Mouse (Mus musculus): ENCODE measurements around the gene Suv39h1. TPM values are rescaled to one million over a fixed set of nuclear protein-coding genes. Genes with fewer than 3 reads are reported as not detected.
"Not testable (repeated sequence)": the region's sequence is repeated elsewhere in the genome, so short reads cannot be mapped to it uniquely, and the experiment has no call there.

Gene Suv39h1
- polyA plus RNA-seq, 1 experiment from 2014 or later = 99.7 TPM

- Histone ChIP-seq H3K4me2 (ENCODE audit: low read depth, low read length, severe bottlenecking) (peak overlapping the region; percentile 43), H3K9ac (ENCODE audit: low read length) (peak overlapping the region; percentile 50; the same call in 1 of the 2 replicates), H3K4me1 (replicated peaks; ENCODE audit: control insufficient read depth, insufficient read depth, low read length) (peaks cover 3% of the 10 kb centered on the region; the same call in 1 of the 2 replicates), H3K27me3 (ENCODE audit: control insufficient read depth, insufficient read depth, low read length) (no peaks in the 10 kb centered on the region), H3K27ac (ENCODE audit: low read depth, low read length) (peak overlapping the region; percentile 53), H3K4me3 (ENCODE audit: low read depth, low read length) (peak overlapping the region; percentile 58), H3K9me3 (ENCODE audit: control insufficient read depth, low read length) (no peaks in the 10 kb centered on the region), H3K36me3 (ENCODE audit: control insufficient read depth, insufficient read depth, low read length) (no peaks in the 10 kb centered on the region)
- ATAC-seq (replicated peaks; ENCODE audit: low FRiP score) = peak; percentile 50
- 26% methylated on average over 3 of the region's 3 CpGs for WGBS
- DNase-seq (ENCODE audit: low spot score) = no peak
These were observed 544 bp upstream of the Suv39h1 start for GRCm38 (mm10) chrX:8075104-8075503.

- peak; percentile 28 for ATAC-seq (replicated peaks; ENCODE audit: low FRiP score)
These were observed 605 bp downstream of the Suv39h1 start for GRCm38 (mm10) chrX:8073881-8074429.

GRCm38 (mm10) chrX:8069166-8069565 is 5.4 kb downstream of the Suv39h1 start:
- Histone ChIP-seq H3K4me1 (replicated peaks; ENCODE audit: control insufficient read depth, insufficient read depth, low read length) (peaks cover 3% of the 10 kb centered on the region; the same call in 1 of the 2 replicates), H3K27me3 (ENCODE audit: control insufficient read depth, insufficient read depth, low read length) (no peaks in the 10 kb centered on the region), H3K4me2 (ENCODE audit: low read depth, low read length, severe bottlenecking) (no peak overlapping the region), H3K4me3 (ENCODE audit: low read depth, low read length) (no peak overlapping the region), H3K9me3 (ENCODE audit: control insufficient read depth, low read length) (no peaks in the 10 kb centered on the region), H3K27ac (ENCODE audit: low read depth, low read length) (no peak overlapping the region), H3K36me3 (ENCODE audit: control insufficient read depth, insufficient read depth, low read length) (peaks cover 2% of the 10 kb centered on the region; the same call in 1 of the 2 replicates), H3K9ac (ENCODE audit: low read length) (no peak overlapping the region)
- no peak for ATAC-seq (replicated peaks; ENCODE audit: low FRiP score)
- no peak for DNase-seq (ENCODE audit: low spot score)
- WGBS = 100% methylated on average over 1 of the region's 1 CpGs

More at GRCm38 (mm10) chrX:8073881-8074429, 605 bp downstream of the Suv39h1 start:
- peak overlapping the region; percentile 84 for H3K27ac ChIP-seq (ENCODE audit: low read depth, low read length)
- H3K9ac ChIP-seq (ENCODE audit: low read length) = peak overlapping the region; percentile 73
- peaks cover 2% of the 10 kb centered on the region; the same call in 1 of the 2 replicates for H3K36me3 ChIP-seq (ENCODE audit: control insufficient read depth, insufficient read depth, low read length)
- peak; percentile 67 for DNase-seq (ENCODE audit: low spot score)
- H3K4me1 ChIP-seq (replicated peaks; ENCODE audit: control insufficient read depth, insufficient read depth, low read length) = peaks cover 3% of the 10 kb centered on the region; the same call in 1 of the 2 replicates
- 16% methylated on average over 49 of the region's 64 CpGs for WGBS
- peak overlapping the region; percentile 58 for H3K4me3 ChIP-seq (ENCODE audit: low read depth, low read length)
- peak overlapping the region; percentile 45 for H3K4me2 ChIP-seq (ENCODE audit: low read depth, low read length, severe bottlenecking)
- H3K9me3 ChIP-seq (ENCODE audit: control insufficient read depth, low read length) = no peaks in the 10 kb centered on the region
- no peaks in the 10 kb centered on the region for H3K27me3 ChIP-seq (ENCODE audit: control insufficient read depth, insufficient read depth, low read length)

GRCm38 (mm10) chrX:8051044-8051781 is 23.3 kb downstream of the Suv39h1 start:
- not testable (repeated sequence) for H3K27ac ChIP-seq (ENCODE audit: low read depth, low read length); H3K9me3 ChIP-seq (ENCODE audit: control insufficient read depth, low read length); H3K4me1 ChIP-seq (replicated peaks; ENCODE audit: control insufficient read depth, insufficient read depth, low read length); H3K27me3 ChIP-seq (ENCODE audit: control insufficient read depth, insufficient read depth, low read length); ATAC-seq (replicated peaks; ENCODE audit: low FRiP score); H3K4me2 ChIP-seq (ENCODE audit: low read depth, low read length, severe bottlenecking); H3K36me3 ChIP-seq (ENCODE audit: control insufficient read depth, insufficient read depth, low read length); DNase-seq (ENCODE audit: low spot score); H3K4me3 ChIP-seq (ENCODE audit: low read depth, low read length); H3K9ac ChIP-seq (ENCODE audit: low read length)
- WGBS = 90% methylated on average over 8 of the region's 8 CpGs

- ATAC-seq (replicated peaks; ENCODE audit: low FRiP score) (no peak), DNase-seq (ENCODE audit: low spot score) (no peak)
- Histone ChIP-seq H3K36me3 (ENCODE audit: control insufficient read depth, insufficient read depth, low read length) (no peaks in the 10 kb centered on the region), H3K27me3 (ENCODE audit: control insufficient read depth, insufficient read depth, low read length) (no peaks in the 10 kb centered on the region), H3K27ac (ENCODE audit: low read depth, low read length) (no peak overlapping the region), H3K4me2 (ENCODE audit: low read depth, low read length, severe bottlenecking) (no peak overlapping the region), H3K9me3 (ENCODE audit: control insufficient read depth, low read length) (no peaks in the 10 kb centered on the region), H3K4me1 (replicated peaks; ENCODE audit: control insufficient read depth, insufficient read depth, low read length) (no peaks in the 10 kb centered on the region), H3K4me3 (ENCODE audit: low read depth, low read length) (no peak overlapping the region), H3K9ac (ENCODE audit: low read length) (no peak overlapping the region)
- WGBS = 69% methylated on average over 1 of the region's 1 CpGs
These were observed 41.6 kb downstream of the Suv39h1 start for GRCm38 (mm10) chrX:8033009-8033408.

GRCm38 (mm10) chrX:8026811-8027210 is 47.7 kb downstream of the Suv39h1 start:
- no peak for DNase-seq (ENCODE audit: low spot score)
- no peaks in the 10 kb centered on the region for H3K27me3 ChIP-seq (ENCODE audit: control insufficient read depth, insufficient read depth, low read length)
- no peak for ATAC-seq (replicated peaks; ENCODE audit: low FRiP score)
- no peaks in the 10 kb centered on the region for H3K4me1 ChIP-seq (replicated peaks; ENCODE audit: control insufficient read depth, insufficient read depth, low read length)
- H3K36me3 ChIP-seq (ENCODE audit: control insufficient read depth, insufficient read depth, low read length) = no peaks in the 10 kb centered on the region
- 89% methylated on average over 4 of the region's 4 CpGs for WGBS
- no peaks in the 10 kb centered on the region for H3K9me3 ChIP-seq (ENCODE audit: control insufficient read depth, low read length)
- no peak overlapping the region for H3K27ac ChIP-seq (ENCODE audit: low read depth, low read length)
- no peak overlapping the region for H3K4me3 ChIP-seq (ENCODE audit: low read depth, low read length)
- no peak overlapping the region for H3K4me2 ChIP-seq (ENCODE audit: low read depth, low read length, severe bottlenecking)
- no peak overlapping the region for H3K9ac ChIP-seq (ENCODE audit: low read length)

- no peak overlapping the region for H3K27ac ChIP-seq (ENCODE audit: low read depth, low read length)
- H3K9ac ChIP-seq (ENCODE audit: low read length) = no peak overlapping the region
- 66% methylated on average over 2 of the region's 2 CpGs for WGBS
These were observed 49.8 kb downstream of the Suv39h1 start for GRCm38 (mm10) chrX:8024795-8025194.

GRCm38 (mm10) chrX:8020111-8020778 is 54.3 kb downstream of the Suv39h1 start:
- Histone ChIP-seq H3K9ac (ENCODE audit: low read length) (no peak overlapping the region), H3K4me1 (replicated peaks; ENCODE audit: control insufficient read depth, insufficient read depth, low read length) (no peaks in the 10 kb centered on the region), H3K4me2 (ENCODE audit: low read depth, low read length, severe bottlenecking) (no peak overlapping the region), H3K9me3 (ENCODE audit: control insufficient read depth, low read length) (no peaks in the 10 kb centered on the region), H3K27me3 (ENCODE audit: control insufficient read depth, insufficient read depth, low read length) (no peaks in the 10 kb centered on the region), H3K27ac (ENCODE audit: low read depth, low read length) (no peak overlapping the region), H3K4me3 (ENCODE audit: low read depth, low read length) (no peak overlapping the region), H3K36me3 (ENCODE audit: control insufficient read depth, insufficient read depth, low read length) (no peaks in the 10 kb centered on the region)
- WGBS = 59% methylated on average over 2 of the region's 2 CpGs
- ATAC-seq (replicated peaks; ENCODE audit: low FRiP score) = no peak
- no peak for DNase-seq (ENCODE audit: low spot score)

More at GRCm38 (mm10) chrX:8024795-8025194, 49.8 kb downstream of the Suv39h1 start:
- DNase-seq (ENCODE audit: low spot score) (no peak), ATAC-seq (replicated peaks; ENCODE audit: low FRiP score) (no peak)
- H3K4me1 ChIP-seq (replicated peaks; ENCODE audit: control insufficient read depth, insufficient read depth, low read length) = no peaks in the 10 kb centered on the region
- no peaks in the 10 kb centered on the region for H3K9me3 ChIP-seq (ENCODE audit: control insufficient read depth, low read length)
- H3K27me3 ChIP-seq (ENCODE audit: control insufficient read depth, insufficient read depth, low read length) = no peaks in the 10 kb centered on the region
- H3K4me3 ChIP-seq (ENCODE audit: low read depth, low read length) = no peak overlapping the region
- H3K36me3 ChIP-seq (ENCODE audit: control insufficient read depth, insufficient read depth, low read length) = no peaks in the 10 kb centered on the region
- H3K4me2 ChIP-seq (ENCODE audit: low read depth, low read length, severe bottlenecking) = no peak overlapping the region
